Mouse (Mus musculus) adrenal gland, postnatal 10 days (tissue): Measurements from ENCODE around the gene Gm2381. TPM values are rescaled to one million over a fixed set of nuclear protein-coding genes. Genes with fewer than 3 reads are reported as not detected.
"Not testable (repeated sequence)": the region's sequence is repeated elsewhere in the genome, so short reads cannot be mapped to it uniquely, and the experiment has no call there.

Source experiments
- DNase-seq: peaks from one replicate; pipeline ENCODE4 v3.0.0; 2021; ENCODE audit warnings: mixed read lengths
- long read RNA-seq, 2 experiments: library from polyadenylated mRNA; stranded (forward); transcript quantifications; one replicate each; pipeline ENCODE4 v2.0.0; 2021
- total RNA-seq, 2 experiments: library from RNA; stranded (reverse); gene quantifications; 2 replicates each; pipeline ENCODE4 v1.2.3; 2021

Gene Gm2381
- total RNA-seq = under 1 TPM; 0.12 to 0.21 TPM
- long read RNA-seq, experiment 1 = 0 reads
- long read RNA-seq, experiment 2 = 0 reads

DNA sequence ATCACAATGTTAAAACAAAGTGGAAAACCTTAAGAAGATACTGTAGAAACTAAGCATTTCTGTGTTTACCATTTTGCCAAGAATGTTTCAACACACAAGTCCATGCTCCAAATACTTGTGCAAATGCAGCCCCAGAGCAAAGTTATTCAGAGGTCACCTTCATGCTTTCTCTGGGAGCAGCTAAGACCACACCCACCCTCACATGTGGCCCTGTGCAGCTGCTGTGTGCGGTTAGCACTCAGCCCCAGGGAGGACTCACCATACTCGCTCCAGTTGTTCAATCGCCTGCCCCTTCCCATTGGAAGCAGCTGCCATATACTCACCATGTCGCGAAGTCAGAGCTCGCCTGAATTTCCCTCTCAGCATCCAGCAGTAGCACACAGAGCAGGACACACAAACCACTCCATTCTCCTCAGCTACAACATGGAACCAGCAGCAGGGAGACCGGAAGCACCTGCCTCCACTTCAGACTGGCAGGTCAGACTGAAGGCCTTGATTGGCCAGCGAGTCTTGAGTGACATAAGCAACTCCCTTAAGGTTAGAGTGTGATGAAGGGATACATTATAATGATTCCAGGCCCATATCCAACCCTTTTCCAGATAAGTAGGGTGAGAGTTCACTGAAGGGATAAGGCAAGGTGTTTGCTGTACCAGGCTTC is at the start of gene Gm2381:
Gm2381 (minus strand) TSS at position 434 of the 658 bp plus-strand sequence.
- DNase-seq = not testable (repeated sequence)

DNA sequence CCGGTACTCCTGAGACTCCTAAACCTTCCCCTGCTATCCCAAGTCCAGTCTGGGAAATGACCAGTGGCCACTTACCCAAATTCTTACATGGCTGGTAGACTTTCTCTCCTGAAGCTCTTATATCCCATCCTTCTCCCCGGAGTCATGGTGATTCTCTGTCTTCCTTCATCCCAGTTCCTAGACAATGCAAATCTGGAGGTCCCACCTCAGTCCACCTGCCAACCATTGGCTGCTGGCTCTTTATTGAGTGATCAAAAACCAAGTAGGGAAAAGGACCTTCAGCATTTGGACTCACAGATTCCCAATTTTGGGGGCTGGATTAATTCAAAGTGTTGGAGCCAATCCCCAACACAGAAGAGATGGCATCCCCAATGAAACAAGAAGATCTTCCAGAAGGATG is 31.0 kb upstream of the Gm2381 start:
- DNase-seq = not testable (repeated sequence)

- no peak for DNase-seq
Measured at GRCm38 (mm10) chr7:42878090-42878489, 11.1 kb upstream of the Gm2381 start.

- DNase-seq = not testable (repeated sequence)
Measured at GRCm38 (mm10) chr7:42838366-42838765, 28.7 kb downstream of the Gm2381 start.

DNA sequence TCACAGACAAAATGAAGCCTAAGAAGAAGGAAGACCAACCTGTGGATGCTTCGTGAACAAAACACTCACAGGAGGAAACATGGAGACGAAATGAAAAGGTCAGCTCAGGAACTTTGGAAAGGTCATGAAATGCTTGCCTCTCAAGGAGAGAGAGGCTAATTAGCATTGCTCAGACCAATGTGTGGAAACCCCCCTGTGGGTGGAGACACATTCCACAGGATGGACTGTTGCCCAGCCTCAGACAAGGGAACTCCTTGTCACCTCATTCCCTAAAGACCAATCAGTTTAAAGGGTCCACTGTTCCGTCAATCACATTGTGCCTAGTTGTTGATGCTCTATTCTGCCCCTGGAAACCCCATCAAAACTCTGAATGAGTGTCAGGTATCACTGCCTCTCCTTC is 34.8 kb downstream of the Gm2381 start:
- no peak for DNase-seq

GRCm38 (mm10) chr7:42793425-42793824 is 73.6 kb downstream of the Gm2381 start, which contains the start of gene Vmn2r62:
Gene Vmn2r62 (minus strand): TSS chr7:42793525.
- not testable (repeated sequence) for DNase-seq

Other genes with a start within 250 kb of the Gm2381 start
- 1 to 10 TPM; 2.8 to 4.7 TPM for gene Zfp976, start 224.6 kb downstream of the Gm2381 start, total RNA-seq
- 1 to 10 TPM; 4.5 to 6.5 TPM for gene Zfp975, start 174.5 kb downstream of the Gm2381 start, total RNA-seq
- under 1 TPM; 0.33 to 0.79 TPM for gene Gm17067, start 140.2 kb downstream of the Gm2381 start, total RNA-seq
- gene Vmn2r62, start 73.7 kb downstream of the Gm2381 start, total RNA-seq = not detected
- gene Vmn2r63, start 66.6 kb upstream of the Gm2381 start, total RNA-seq = not detected
- gene Gm9268, start 151.5 kb upstream of the Gm2381 start, total RNA-seq = not detected
- not detected for gene Zfp936, start 247.0 kb upstream of the Gm2381 start, total RNA-seq